Mouse (Mus musculus): Measurements from ENCODE around the gene Tap1. TPM values are rescaled to one million over a fixed set of nuclear protein-coding genes. Genes with fewer than 3 reads are reported as not detected.

Gene Tap1
- total RNA-seq (2014; rRNA removed) (15.1 and 17.3 TPM in 2 replicates), polyA plus RNA-seq (2012; rRNA removed) (18.8 and 23.5 TPM in 2 replicates)

DNA sequence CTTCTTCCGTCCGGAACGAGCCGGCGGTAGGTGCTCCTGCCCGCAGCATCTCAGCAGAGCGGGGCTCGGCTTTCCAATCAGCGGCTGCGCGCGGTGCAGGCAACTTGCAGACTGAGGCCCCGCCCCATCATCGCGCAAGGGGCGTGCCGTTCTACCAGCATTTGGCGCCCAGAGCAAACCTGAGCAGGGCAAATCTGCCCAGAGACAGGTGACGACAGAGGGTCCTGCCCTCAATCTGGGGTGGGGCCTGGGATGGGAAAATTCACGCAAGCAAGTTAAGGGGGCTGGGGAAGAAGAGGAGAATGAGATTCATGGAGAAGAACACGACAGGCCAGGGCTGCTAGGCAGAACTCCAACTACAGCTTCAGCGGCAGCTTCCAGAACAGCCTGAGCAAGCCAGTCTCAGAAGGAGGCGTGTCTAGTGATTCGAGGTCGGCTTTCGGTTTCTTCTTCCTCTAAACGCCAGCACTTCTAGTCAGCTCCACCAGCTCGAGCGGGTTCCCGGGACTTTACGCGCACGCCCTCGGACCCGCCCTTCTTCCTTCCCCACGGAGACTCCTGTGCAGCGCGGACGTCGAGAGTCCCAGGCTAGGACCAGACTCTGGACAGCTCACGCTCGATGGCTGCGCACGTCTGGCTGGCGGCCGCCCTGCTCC is at the start of gene Tap1, which contains the start of gene Psmb9:
TSS of gene Tap1 (plus strand) at position 293 of the 656 bp plus-strand sequence.
TSS of gene Psmb9 (minus strand) at position 504 of the 656 bp plus-strand sequence.
- DNase-seq (ENCODE audit: extremely low read depth, low read depth, low spot score): peak; percentile 89
- Histone ChIP-seq H3K4me1 (ENCODE audit: control insufficient read depth, insufficient read depth, low read length) (peaks cover 16% of the 10 kb centered on the region), H3K9ac (ENCODE audit: low read depth, low read length) (peak within 1 kb of the TSS; percentile 79), H3K27me3 (ENCODE audit: control insufficient read depth, insufficient read depth, low read length) (no peaks in the 10 kb centered on the region), H3K4me3 (ENCODE audit: insufficient read depth, low read depth, low read length) (peak within 1 kb of the TSS; percentile 70), H3K27ac (replicated peaks; ENCODE audit: insufficient read depth, low read depth, low read length) (peak within 1 kb of the TSS; percentile 75), H3K79me2 (ENCODE audit: control insufficient read depth, insufficient read depth, low read length) (no peaks in the 10 kb centered on the region; the same call in 1 of the 2 replicates), H3K36me3 (ENCODE audit: control insufficient read depth, insufficient read depth, low read length) (peaks cover 2% of the 10 kb centered on the region; the same call in 1 of the 2 replicates)
- WGBS: under 1% methylated on average over 46 of the region's 46 CpGs
- no peak for TF ChIP-seq CTCF (IDR thresholded peaks at IDR 0.05; ENCODE audit: low read depth, low read length)
- TF ChIP-seq POLR2A (IDR thresholded peaks at IDR 0.05; ENCODE audit: extremely low read depth, insufficient read depth, low read length): peak; percentile 73; the same call in 1 of the 2 replicates

DNA sequence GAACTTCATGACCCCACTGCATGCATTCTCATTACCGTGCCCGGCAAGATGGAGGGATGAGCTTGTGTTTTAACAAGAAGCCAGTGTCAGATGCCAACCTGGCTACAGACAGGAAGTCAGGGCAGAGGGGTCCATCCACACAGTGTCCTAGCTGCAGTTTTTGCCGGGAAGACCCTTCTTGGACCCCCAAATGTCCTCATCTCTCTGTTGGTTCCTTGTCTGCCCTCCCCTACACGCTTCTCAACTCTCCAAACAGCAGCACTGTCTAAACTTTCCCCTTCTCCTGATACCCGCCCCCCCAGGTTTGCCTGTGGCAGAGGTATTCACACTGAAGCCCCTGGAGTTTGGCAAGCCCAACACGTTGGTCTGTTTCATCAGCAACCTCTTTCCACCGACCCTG is 49.8 kb upstream of the Tap1 start:
- Histone ChIP-seq H3K27me3 (ENCODE audit: control insufficient read depth, insufficient read depth, low read length) (peaks cover 7% of the 10 kb centered on the region; the same call in 1 of the 2 replicates), H3K36me3 (ENCODE audit: control insufficient read depth, insufficient read depth, low read length) (no peaks in the 10 kb centered on the region), H3K79me2 (ENCODE audit: control insufficient read depth, insufficient read depth, low read length) (no peaks in the 10 kb centered on the region), H3K27ac (replicated peaks; ENCODE audit: insufficient read depth, low read depth, low read length) (no peak overlapping the region), H3K4me1 (ENCODE audit: control insufficient read depth, insufficient read depth, low read length) (no peaks in the 10 kb centered on the region), H3K4me3 (ENCODE audit: insufficient read depth, low read depth, low read length) (no peak overlapping the region), H3K9ac (ENCODE audit: low read depth, low read length) (no peak overlapping the region)
- TF ChIP-seq CTCF (IDR thresholded peaks at IDR 0.05; ENCODE audit: low read depth, low read length): no peak
- no peak for TF ChIP-seq POLR2A (IDR thresholded peaks at IDR 0.05; ENCODE audit: extremely low read depth, insufficient read depth, low read length)
- no peak for DNase-seq (ENCODE audit: extremely low read depth, low read depth, low spot score)
- 66% methylated on average over 7 of the region's 7 CpGs for WGBS

DNA sequence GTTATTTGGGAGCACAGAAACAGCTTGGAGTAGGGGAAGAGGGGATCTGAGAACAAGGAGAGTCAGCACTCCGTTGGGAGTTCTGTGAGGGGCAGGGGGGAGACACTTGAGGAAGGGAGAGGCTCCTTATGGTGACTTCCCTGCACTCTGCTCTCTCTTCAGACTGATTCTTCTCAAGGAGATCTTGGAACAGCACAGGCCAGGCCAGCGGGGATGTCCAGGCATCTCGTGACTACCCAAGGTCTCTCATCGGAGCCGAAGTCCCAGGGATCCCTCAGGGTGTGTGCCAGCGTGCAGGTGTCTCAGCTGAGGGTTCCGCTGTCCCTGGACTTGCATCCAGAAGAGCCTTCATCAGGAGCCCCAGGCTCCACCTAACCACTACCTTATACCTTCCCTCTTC is 48.7 kb upstream of the Tap1 start:
- peaks cover 7% of the 10 kb centered on the region; the same call in 1 of the 2 replicates for H3K27me3 ChIP-seq (ENCODE audit: control insufficient read depth, insufficient read depth, low read length)
- no peak overlapping the region for H3K4me3 ChIP-seq (ENCODE audit: insufficient read depth, low read depth, low read length)

DNA sequence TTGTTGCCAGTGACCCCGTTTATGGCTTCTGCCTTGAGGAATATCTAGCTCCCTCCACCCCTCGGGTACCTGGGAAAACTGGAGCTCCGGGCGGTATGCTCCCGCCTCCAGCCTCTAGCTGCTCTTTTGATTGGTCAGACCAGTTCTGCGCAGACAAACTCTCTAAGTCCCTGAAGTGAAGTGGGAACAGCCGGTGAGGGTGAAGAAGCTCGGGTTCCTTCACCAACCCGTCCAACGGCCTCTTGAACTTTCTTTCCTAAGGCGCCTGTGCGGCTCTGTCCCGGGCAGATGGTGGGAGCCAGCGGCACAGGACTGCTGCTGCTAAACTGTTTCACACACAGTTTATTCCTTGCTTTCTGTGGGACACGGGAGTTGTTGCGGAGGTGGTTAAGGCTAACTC is 47.9 kb upstream of the Tap1 start:
- WGBS: 7% methylated on average over 16 of the region's 16 CpGs
- no peak overlapping the region for H3K4me3 ChIP-seq (ENCODE audit: insufficient read depth, low read depth, low read length)
- no peak overlapping the region for H3K27ac ChIP-seq (replicated peaks; ENCODE audit: insufficient read depth, low read depth, low read length)
- H3K4me1 ChIP-seq (ENCODE audit: control insufficient read depth, insufficient read depth, low read length): no peaks in the 10 kb centered on the region
- H3K79me2 ChIP-seq (ENCODE audit: control insufficient read depth, insufficient read depth, low read length): no peaks in the 10 kb centered on the region
- DNase-seq (ENCODE audit: extremely low read depth, low read depth, low spot score): no peak
- no peak overlapping the region for H3K9ac ChIP-seq (ENCODE audit: low read depth, low read length)
- peaks cover 7% of the 10 kb centered on the region; the same call in 1 of the 2 replicates for H3K27me3 ChIP-seq (ENCODE audit: control insufficient read depth, insufficient read depth, low read length)
- no peaks in the 10 kb centered on the region for H3K36me3 ChIP-seq (ENCODE audit: control insufficient read depth, insufficient read depth, low read length)
- TF ChIP-seq POLR2A (IDR thresholded peaks at IDR 0.05; ENCODE audit: extremely low read depth, insufficient read depth, low read length) (no peak), CTCF (IDR thresholded peaks at IDR 0.05; ENCODE audit: low read depth, low read length) (no peak)

More for the DNA sequence above, 48.7 kb upstream of the Tap1 start:
- TF ChIP-seq POLR2A (IDR thresholded peaks at IDR 0.05; ENCODE audit: extremely low read depth, insufficient read depth, low read length) (no peak), CTCF (IDR thresholded peaks at IDR 0.05; ENCODE audit: low read depth, low read length) (no peak)
- Histone ChIP-seq H3K27ac (replicated peaks; ENCODE audit: insufficient read depth, low read depth, low read length) (no peak overlapping the region), H3K4me1 (ENCODE audit: control insufficient read depth, insufficient read depth, low read length) (no peaks in the 10 kb centered on the region), H3K36me3 (ENCODE audit: control insufficient read depth, insufficient read depth, low read length) (no peaks in the 10 kb centered on the region), H3K79me2 (ENCODE audit: control insufficient read depth, insufficient read depth, low read length) (no peaks in the 10 kb centered on the region), H3K9ac (ENCODE audit: low read depth, low read length) (no peak overlapping the region)
- 69% methylated on average over 7 of the region's 7 CpGs for WGBS
- no peak for DNase-seq (ENCODE audit: extremely low read depth, low read depth, low spot score)

DNA sequence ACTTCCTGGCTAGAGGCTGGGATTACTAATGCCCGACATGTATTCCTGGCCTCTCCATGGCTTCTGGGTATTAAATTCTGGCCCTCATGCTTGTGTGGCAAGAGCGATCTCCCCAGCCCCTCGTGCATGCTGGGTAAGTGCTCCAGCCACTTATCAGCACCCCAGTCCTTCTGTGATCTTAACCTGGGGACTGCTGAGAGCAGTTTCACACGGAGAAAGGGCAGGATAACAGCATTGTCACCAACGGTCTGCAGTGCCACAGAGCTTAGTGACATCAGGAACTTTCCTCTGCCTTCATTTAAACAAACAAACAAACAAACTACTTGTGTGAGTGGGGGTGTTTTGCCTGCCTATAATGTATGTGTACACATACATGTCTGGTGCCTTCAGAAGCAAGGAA is 47.1 kb upstream of the Tap1 start:
- no peak for TF ChIP-seq POLR2A (IDR thresholded peaks at IDR 0.05; ENCODE audit: extremely low read depth, insufficient read depth, low read length)
- TF ChIP-seq CTCF (IDR thresholded peaks at IDR 0.05; ENCODE audit: low read depth, low read length): no peak
- Histone ChIP-seq H3K4me1 (ENCODE audit: control insufficient read depth, insufficient read depth, low read length) (no peaks in the 10 kb centered on the region), H3K36me3 (ENCODE audit: control insufficient read depth, insufficient read depth, low read length) (no peaks in the 10 kb centered on the region), H3K27me3 (ENCODE audit: control insufficient read depth, insufficient read depth, low read length) (peaks cover 7% of the 10 kb centered on the region; the same call in 1 of the 2 replicates), H3K27ac (replicated peaks; ENCODE audit: insufficient read depth, low read depth, low read length) (no peak overlapping the region), H3K4me3 (ENCODE audit: insufficient read depth, low read depth, low read length) (no peak overlapping the region), H3K79me2 (ENCODE audit: control insufficient read depth, insufficient read depth, low read length) (no peaks in the 10 kb centered on the region), H3K9ac (ENCODE audit: low read depth, low read length) (no peak overlapping the region)
- no peak for DNase-seq (ENCODE audit: extremely low read depth, low read depth, low spot score)
- WGBS: 11% methylated on average over 5 of the region's 5 CpGs

DNA sequence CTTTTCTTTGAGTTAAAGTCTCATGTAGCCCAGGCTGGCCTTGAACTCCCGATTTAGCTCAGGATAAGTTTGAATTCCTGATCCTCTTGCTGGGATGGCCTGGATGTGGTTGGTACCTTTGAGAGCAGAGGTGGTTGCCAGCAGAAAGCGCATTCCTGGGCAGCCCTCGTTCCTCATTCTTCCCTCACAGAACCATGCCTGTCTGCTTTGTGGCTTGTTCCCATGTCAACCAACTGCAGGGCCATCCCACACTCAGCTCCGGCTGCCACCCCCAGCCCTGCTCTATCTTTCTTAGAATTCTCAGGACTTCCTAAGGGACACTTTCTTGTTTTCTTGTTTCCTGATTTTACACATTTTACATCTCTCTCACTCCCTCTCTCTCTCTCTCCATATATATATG is 45.9 kb upstream of the Tap1 start:
- Histone ChIP-seq H3K4me1 (ENCODE audit: control insufficient read depth, insufficient read depth, low read length) (no peaks in the 10 kb centered on the region), H3K79me2 (ENCODE audit: control insufficient read depth, insufficient read depth, low read length) (no peaks in the 10 kb centered on the region), H3K4me3 (ENCODE audit: insufficient read depth, low read depth, low read length) (no peak overlapping the region), H3K27me3 (ENCODE audit: control insufficient read depth, insufficient read depth, low read length) (peaks cover 7% of the 10 kb centered on the region; the same call in 1 of the 2 replicates), H3K27ac (replicated peaks; ENCODE audit: insufficient read depth, low read depth, low read length) (no peak overlapping the region), H3K9ac (ENCODE audit: low read depth, low read length) (no peak overlapping the region), H3K36me3 (ENCODE audit: control insufficient read depth, insufficient read depth, low read length) (no peaks in the 10 kb centered on the region)
- 69% methylated on average over 4 of the region's 4 CpGs for WGBS
- no peak for DNase-seq (ENCODE audit: extremely low read depth, low read depth, low spot score)
- TF ChIP-seq POLR2A (IDR thresholded peaks at IDR 0.05; ENCODE audit: extremely low read depth, insufficient read depth, low read length): no peak
- TF ChIP-seq CTCF (IDR thresholded peaks at IDR 0.05; ENCODE audit: low read depth, low read length): no peak
